Mouse (Mus musculus) heart, adult 2 months (tissue): ENCODE measurements around the gene Tgm7.

ENCODE experiments used
- CTCF ChIP-seq: fragments of 200-600 bp; IDR thresholded peaks from 2 replicates; pipeline ENCODE4 v1.8.1; 2022; ENCODE audit warnings: antibody characterized with exemption, mild to moderate bottlenecking, moderate library complexity
- POLR2A ChIP-seq: fragments of 200-500 bp; IDR thresholded peaks from 2 replicates; pipeline ENCODE4 v1.6.1; 2011; ENCODE audit warnings: mild to moderate bottlenecking, low read depth, low read length, control low read depth; ENCODE audit not compliant: insufficient read depth

DNA sequence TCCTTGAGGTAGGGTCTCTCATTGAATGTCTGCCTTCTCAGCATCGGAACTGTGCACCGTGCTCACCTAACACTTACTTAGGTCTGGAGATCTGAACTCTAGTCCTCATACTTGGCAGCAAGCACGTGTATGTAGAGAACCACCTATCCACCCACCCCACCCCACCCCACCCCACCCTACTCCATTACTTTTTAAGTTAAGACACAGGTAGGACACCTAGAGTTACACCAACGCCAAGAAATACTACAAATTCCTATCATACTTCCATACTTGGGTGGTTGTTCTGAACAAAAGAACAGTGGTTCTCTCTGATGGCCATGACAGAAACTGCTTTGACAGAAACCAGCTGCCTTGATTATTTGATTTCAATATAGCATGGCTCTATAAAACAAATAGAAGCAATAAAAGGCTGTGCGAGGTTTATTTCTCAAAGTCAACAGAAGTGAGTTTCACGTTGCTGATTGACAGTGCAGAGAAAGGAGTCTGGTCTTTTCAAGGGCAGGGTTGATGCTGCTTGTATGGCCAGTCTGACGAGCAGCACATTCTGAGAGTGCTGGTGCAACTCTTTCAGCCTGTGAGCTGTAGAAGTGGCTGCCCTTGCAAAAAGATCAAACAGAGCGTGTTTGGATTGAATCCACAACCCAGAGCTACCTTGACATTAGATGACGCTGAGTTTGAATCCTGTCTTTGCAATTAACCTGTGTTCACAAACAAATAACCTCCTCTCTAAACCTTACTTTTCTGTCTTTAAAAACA, 19.4 kb upstream of the Tgm7 start:
- TF ChIP-seq CTCF = no peak
- TF ChIP-seq POLR2A = no peak
